Mouse (Mus musculus) myocyte (in vitro differentiated cells): ENCODE measurements around the gene Cox6b2. TPM values are rescaled to one million over a fixed set of nuclear protein-coding genes. Genes with fewer than 3 reads are reported as not detected.

ENCODE experiments used
- H3K27me3 ChIP-seq: one replicate; pipeline ENCODE4 v1.6.1; 2011; ENCODE audit not compliant: control insufficient read depth, insufficient read depth, insufficient read length
- H3K36me3 ChIP-seq: one replicate; pipeline ENCODE4 v1.6.1; 2011; ENCODE audit not compliant: control insufficient read depth, insufficient read depth
- H3K4me2 ChIP-seq: one replicate; pipeline ENCODE4 v1.6.1; 2011; ENCODE audit warnings: low read depth, control low read depth
- H3K4me3 ChIP-seq: one replicate; pipeline ENCODE4 v1.5.1; 2011; ENCODE audit warnings: mild to moderate bottlenecking, control low read depth, moderate library complexity
- H3K79me2 ChIP-seq: one replicate; pipeline ENCODE4 v1.6.1; 2011; ENCODE audit not compliant: control insufficient read depth, insufficient read depth
- H3ac ChIP-seq: one replicate; pipeline ENCODE4 v1.6.1; 2011; ENCODE audit not compliant: control insufficient read depth, insufficient read length
- CEBPB ChIP-seq: IDR thresholded peaks from 2 replicates; pipeline ENCODE4 v1.6.1; 2011; ENCODE audit warnings: mild to moderate bottlenecking, moderate library complexity; ENCODE audit not compliant: poor library complexity, insufficient read depth, severe bottlenecking
- E2F4 ChIP-seq: IDR thresholded peaks from one replicate; pipeline ENCODE4 v1.6.1; 2011; ENCODE audit warnings: mild to moderate bottlenecking, control low read depth, moderate library complexity; ENCODE audit not compliant: insufficient read depth
- MAX ChIP-seq: IDR thresholded peaks from one replicate; pipeline ENCODE4 v1.6.1; 2011; ENCODE audit warnings: low read depth, mild to moderate bottlenecking, control low read depth
- MYOD1 ChIP-seq, 3 experiments: IDR thresholded peaks; one replicate each; pipeline ENCODE4 v1.6.1; 2011; ENCODE audit warnings: control low read depth in 2 of 3, low read depth in 2 of 3, mild to moderate bottlenecking in 2 of 3, moderate library complexity in 1 of 3; ENCODE audit not compliant: insufficient read length in 2 of 3, control insufficient read depth in 1 of 3
- MYOG ChIP-seq, 3 experiments: IDR thresholded peaks; one replicate each; pipeline ENCODE4 v1.6.1; 2011; ENCODE audit warnings: control low read depth in 2 of 3, low read depth in 2 of 3, mild to moderate bottlenecking in 2 of 3; ENCODE audit not compliant: insufficient read length in 2 of 3, control insufficient read depth in 1 of 3, insufficient read depth in 1 of 3
- POLR2A ChIP-seq: IDR thresholded peaks from one replicate; pipeline ENCODE4 v1.6.1; 2011; ENCODE audit warnings: low read depth, mild to moderate bottlenecking, control low read depth, moderate library complexity; ENCODE audit not compliant: insufficient read length
- POLR2AphosphoS2 ChIP-seq: IDR thresholded peaks from one replicate; pipeline ENCODE4 v1.6.1; 2011; ENCODE audit warnings: low read depth, control low read depth; ENCODE audit not compliant: insufficient read length
- REST ChIP-seq: IDR thresholded peaks from one replicate; pipeline ENCODE4 v1.6.1; 2011; ENCODE audit warnings: mild to moderate bottlenecking, control low read depth, moderate library complexity; ENCODE audit not compliant: insufficient read depth, insufficient read length
- SRF ChIP-seq: IDR thresholded peaks from one replicate; pipeline ENCODE4 v1.6.1; 2011; ENCODE audit warnings: low read depth; ENCODE audit not compliant: control insufficient read depth, insufficient read length
- TCF12 ChIP-seq: IDR thresholded peaks from one replicate; pipeline ENCODE4 v1.6.1; 2011; ENCODE audit warnings: mild to moderate bottlenecking, control low read depth; ENCODE audit not compliant: poor library complexity, insufficient read depth, severe bottlenecking
- TCF3 ChIP-seq: IDR thresholded peaks from one replicate; pipeline ENCODE4 v1.6.1; 2011; ENCODE audit warnings: low read depth, control low read depth; ENCODE audit not compliant: insufficient read length
- USF1 ChIP-seq: IDR thresholded peaks from one replicate; pipeline ENCODE4 v1.6.1; 2011; ENCODE audit warnings: low read depth, mild to moderate bottlenecking, control low read depth, moderate library complexity
- polyA plus RNA-seq: library from polyadenylated mRNA; unstranded; fragments of >200 nt; fragmentation: generic; extraction: Trizol; gene quantifications from one replicate; pipeline ENCODE4 v1.2.1, GENCODE M21; 2012; ENCODE audit warnings: missing spikeins

Gene Cox6b2
- polyA plus RNA-seq, 1 experiment = 0.19 TPM

DNA sequence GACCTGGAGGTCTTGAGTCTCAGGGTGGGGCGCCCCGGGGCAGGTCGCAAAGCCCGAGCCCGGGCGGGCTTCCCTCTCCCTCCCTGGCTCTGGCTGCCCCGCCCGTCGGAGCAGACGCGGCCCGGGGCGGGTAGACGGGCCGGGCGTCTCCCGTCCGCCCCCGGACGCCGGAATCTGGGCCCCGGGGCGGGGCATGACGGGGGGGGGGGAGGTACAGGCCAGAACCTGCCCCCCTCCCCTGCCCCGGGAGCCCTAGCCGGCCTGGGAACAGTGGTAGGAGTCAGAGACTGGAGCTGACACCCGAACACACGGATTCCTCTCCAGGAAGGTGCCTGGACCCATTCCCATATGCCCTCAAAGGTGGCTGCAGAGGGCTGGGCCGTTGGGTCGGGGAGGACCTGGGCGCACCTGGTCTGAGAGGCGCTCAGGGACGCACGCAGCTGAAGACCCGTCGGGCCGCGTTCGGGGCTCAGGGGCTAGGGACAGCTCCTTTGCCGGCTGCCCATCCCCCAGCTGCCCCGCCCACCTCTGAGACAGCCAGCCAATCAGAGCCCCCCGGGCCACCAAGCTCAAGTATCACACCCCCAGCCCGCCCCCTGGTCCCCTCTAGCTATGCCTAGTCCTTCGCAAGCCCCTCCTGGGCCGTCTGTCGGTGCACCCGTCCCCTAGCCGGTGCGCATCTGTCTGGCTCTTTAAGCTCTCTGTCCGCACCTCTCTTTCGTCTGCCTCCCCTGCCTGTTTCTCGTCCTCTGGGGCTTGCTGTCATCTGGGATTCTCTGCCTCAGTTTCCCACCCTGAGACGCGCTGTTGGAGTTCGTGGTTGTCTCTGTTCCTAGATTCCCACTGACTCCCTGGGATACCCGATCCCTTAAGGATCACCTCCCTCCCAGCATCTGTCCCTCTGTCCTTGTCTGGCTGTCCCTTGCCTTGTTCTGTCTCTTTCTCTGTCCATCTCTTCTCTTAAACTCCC is 24.3 kb upstream of the Cox6b2 start:
- peak; percentile 50 for TF ChIP-seq POLR2A
- no peak for TF ChIP-seq MYOG (IDR thresholded peaks at IDR 0.05; ENCODE audit: control insufficient read depth in 1 of 3, insufficient read depth in 1 of 3, insufficient read length in 2 of 3, low read depth in 2 of 3)
- TF ChIP-seq REST = no peak
- Histone ChIP-seq H3K79me2 (no peaks in the 10 kb centered on the region), H3K4me3 (peak overlapping the region; percentile 19), H3K27me3 (no peaks in the 10 kb centered on the region), H3K4me2 (peak overlapping the region; percentile 73), H3K36me3 (no peaks in the 10 kb centered on the region), H3ac (no peak overlapping the region)

DNA sequence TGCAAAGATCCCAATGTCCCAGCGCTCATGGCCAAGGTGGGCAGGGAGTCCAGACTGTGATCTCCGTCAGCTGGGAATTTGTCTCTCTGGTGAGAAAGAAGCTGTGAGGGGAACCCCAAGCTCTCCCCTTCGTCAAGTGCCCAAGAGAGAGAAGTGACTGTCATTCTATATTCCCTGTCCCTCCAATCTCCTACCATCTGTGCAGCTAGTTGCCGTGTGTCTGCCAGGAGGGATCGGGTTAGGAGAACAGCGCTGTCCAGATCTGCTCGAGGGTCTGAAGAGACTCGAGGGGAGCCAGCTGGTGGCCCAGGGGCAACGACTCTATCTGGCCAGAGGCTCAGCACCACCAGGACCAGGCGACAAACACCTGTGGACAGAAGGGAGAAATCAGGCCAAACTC is 23.2 kb upstream of the Cox6b2 start:
- Histone ChIP-seq H3K27me3 (no peaks in the 10 kb centered on the region), H3K4me2 (peak overlapping the region; percentile 73), H3K79me2 (no peaks in the 10 kb centered on the region), H3ac (no peak overlapping the region), H3K36me3 (no peaks in the 10 kb centered on the region), H3K4me3 (no peak overlapping the region)
- TF ChIP-seq TCF3 (no peak), E2F4 (no peak), CEBPB (no peak), POLR2A (no peak), REST (no peak), USF1 (no peak), POLR2AphosphoS2 (no peak), MYOD1 (IDR thresholded peaks at IDR 0.05; ENCODE audit: control insufficient read depth in 1 of 3, insufficient read length in 2 of 3, low read depth in 2 of 3) (no peak), MYOG (IDR thresholded peaks at IDR 0.05; ENCODE audit: control insufficient read depth in 1 of 3, insufficient read depth in 1 of 3, insufficient read length in 2 of 3, low read depth in 2 of 3) (no peak), SRF (no peak), TCF12 (no peak), MAX (no peak)

DNA sequence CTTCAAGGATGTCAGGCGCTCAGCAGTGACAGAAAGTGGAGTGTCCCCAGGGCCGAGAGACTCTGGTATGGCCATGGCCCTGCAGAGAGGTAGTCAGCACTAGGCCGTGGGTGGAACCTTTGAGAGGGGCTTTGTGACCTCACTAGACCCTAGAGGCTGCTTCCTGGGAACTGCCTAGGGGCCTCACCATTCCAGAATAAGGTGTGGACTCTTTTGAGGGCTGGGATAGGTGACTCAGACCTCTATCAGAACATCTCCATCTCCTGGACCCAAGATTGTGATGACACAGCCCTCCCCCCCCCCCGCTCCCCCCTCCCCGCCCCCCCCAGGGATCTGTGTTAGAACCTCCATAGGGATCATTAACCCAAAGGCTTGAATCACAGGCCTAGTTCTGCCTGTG is 18.3 kb upstream of the Cox6b2 start, which contains the start of gene Fam71e2:
Fam71e2 (minus strand) TSS at position 101 of the 400 bp plus-strand sequence.
- Histone ChIP-seq H3K4me3 (no peak within 1 kb of the TSS), H3K27me3 (peaks cover 4% of the 10 kb centered on the region), H3K4me2 (no peak within 1 kb of the TSS), H3K36me3 (no peaks in the 10 kb centered on the region), H3K79me2 (no peaks in the 10 kb centered on the region), H3ac (no peak within 1 kb of the TSS)
- no peak for TF ChIP-seq TCF3
- TF ChIP-seq MAX = no peak
- no peak for TF ChIP-seq MYOG (IDR thresholded peaks at IDR 0.05; ENCODE audit: control insufficient read depth in 1 of 3, insufficient read depth in 1 of 3, insufficient read length in 2 of 3, low read depth in 2 of 3)
- no peak for TF ChIP-seq CEBPB
- TF ChIP-seq SRF = no peak
- no peak for TF ChIP-seq REST
- no peak for TF ChIP-seq POLR2A
- TF ChIP-seq POLR2AphosphoS2 = no peak
- no peak for TF ChIP-seq MYOD1 (IDR thresholded peaks at IDR 0.05; ENCODE audit: control insufficient read depth in 1 of 3, insufficient read length in 2 of 3, low read depth in 2 of 3)
- TF ChIP-seq TCF12 = no peak
- TF ChIP-seq USF1 = no peak
- no peak for TF ChIP-seq E2F4

DNA sequence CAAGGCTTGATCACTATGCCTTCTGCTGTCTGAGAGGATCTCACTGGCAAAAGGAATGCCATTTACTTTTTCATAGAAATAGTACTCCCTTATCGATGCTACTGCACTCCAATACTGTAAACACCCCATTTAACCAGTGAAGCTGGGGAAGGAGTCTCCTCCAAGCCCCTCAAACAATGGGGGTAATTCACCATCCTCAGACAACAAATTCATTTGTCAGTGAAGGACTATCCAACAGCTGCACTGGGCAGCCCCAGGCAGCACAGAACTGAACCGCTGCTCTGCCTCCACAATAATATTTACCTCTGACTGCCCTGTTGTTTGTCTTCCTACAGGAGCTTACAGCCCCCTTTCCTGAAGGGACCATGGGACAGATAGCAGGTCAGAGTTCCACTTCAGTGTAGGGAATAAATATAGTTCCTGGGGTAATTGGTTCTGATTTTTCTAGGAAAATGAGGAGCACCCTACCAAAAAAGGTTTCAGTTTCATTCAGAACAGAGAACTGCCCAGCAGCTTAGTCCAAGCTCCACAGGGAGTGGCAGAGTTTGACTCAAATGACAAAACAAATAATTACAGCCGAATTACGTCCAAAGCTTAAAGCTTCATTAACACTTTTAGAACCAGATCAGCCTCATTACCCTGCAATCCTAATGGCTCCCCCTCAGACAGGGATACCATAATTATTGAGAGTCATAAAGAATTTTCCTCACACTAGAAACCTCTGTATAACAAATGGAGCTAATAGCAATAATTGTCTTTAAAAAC is 12.2 kb upstream of the Cox6b2 start:
- peak overlapping the region; percentile 69 for H3K4me2 ChIP-seq
- peaks cover 4% of the 10 kb centered on the region for H3K27me3 ChIP-seq
- H3ac ChIP-seq = no peak overlapping the region
- no peaks in the 10 kb centered on the region for H3K79me2 ChIP-seq
- H3K4me3 ChIP-seq = no peak overlapping the region
- no peaks in the 10 kb centered on the region for H3K36me3 ChIP-seq
- TF ChIP-seq MYOG (IDR thresholded peaks at IDR 0.05; ENCODE audit: control insufficient read depth in 1 of 3, insufficient read depth in 1 of 3, insufficient read length in 2 of 3, low read depth in 2 of 3) (no peak), TCF12 (no peak), POLR2AphosphoS2 (no peak), TCF3 (no peak), E2F4 (no peak), SRF (no peak), CEBPB (no peak), REST (no peak), USF1 (no peak), POLR2A (no peak), MYOD1 (IDR thresholded peaks at IDR 0.05; ENCODE audit: control insufficient read depth in 1 of 3, insufficient read length in 2 of 3, low read depth in 2 of 3) (no peak), MAX (no peak)
